Mouse (Mus musculus): Measurements from ENCODE around the gene Naa15.

GRCm38 (mm10) chr3:51379786-51380659 is 34.9 kb upstream of the Naa15 start:
- TF ChIP-seq CTCF (conservative IDR thresholded peaks at IDR 0.05; ENCODE audit: low read length): no peak
- no peak for TF ChIP-seq POU5F1 (IDR thresholded peaks at IDR 0.05; ENCODE audit: borderline replicate concordance, low read length)

All from E14TG2a.4 (cell line).